Mouse (Mus musculus) stomach, postnatal 0 days (tissue): ENCODE measurements at regions not wholly inside any gene's neighbourhood (a gene's known extent, or its start where the extent isn't known, plus 50 kb on each side); places are given as distances from the start of the nearest gene placed in this dataset.

ENCODE experiments used
- CTCF ChIP-seq: IDR thresholded peaks from 2 replicates; pipeline ENCODE4 v1.5.1; 2016; ENCODE audit warnings: antibody characterized with exemption, low read depth, mild to moderate bottlenecking, moderate library complexity
- EP300 ChIP-seq: optimal IDR thresholded peaks from 2 replicates; pipeline ENCODE3; 2016; ENCODE audit warnings: antibody characterized with exemption

GRCm38 (mm10) chr14:67139152-67139551 is 1130.1 kb upstream of the Gulo start:
- no peak for TF ChIP-seq EP300
- no peak for TF ChIP-seq CTCF
